Mouse (Mus musculus): Measurements from ENCODE around the gene Smim5. TPM values are rescaled to one million over a fixed set of nuclear protein-coding genes. Genes with fewer than 3 reads are reported as not detected.
"Not testable (repeated sequence)": the region's sequence is repeated elsewhere in the genome, so short reads cannot be mapped to it uniquely, and the experiment has no call there.

Smim5 gene
- 0.95 and 1.0 TPM in 2 replicates for total RNA-seq (2014; rRNA removed)
- 2.4 and 2.5 TPM in 2 replicates for polyA plus RNA-seq (2015; fragmentation: Nextera tagmentation; extraction: Ambion mirVana)

- no peak for TF ChIP-seq CTCF (IDR thresholded peaks at IDR 0.05; ENCODE audit: low read depth)
- Histone ChIP-seq H3K4me1 (ENCODE audit: insufficient read depth) (no peaks in the 10 kb centered on the region), H3K4me3 (ENCODE audit: low read depth, low read length) (no peak within 1 kb of the TSS), H3K9me3 (ENCODE audit: low read length) (no peaks in the 10 kb centered on the region), H3K27me3 (ENCODE audit: insufficient read depth, low read length) (no peaks in the 10 kb centered on the region), H3K4me2 (ENCODE audit: low read depth) (no peak within 1 kb of the TSS), H3K27ac (ENCODE audit: low read depth, low read length) (no peak within 1 kb of the TSS), H3K9ac (no peak within 1 kb of the TSS), H3K36me3 (ENCODE audit: insufficient read depth) (no peaks in the 10 kb centered on the region)
- WGBS: 34% methylated on average over 16 of the region's 16 CpGs
- ATAC-seq: no peak; the same call in 1 of the 2 replicates
- DNase-seq: no peak
Observed at GRCm38 (mm10) chr11:115899486-115900266, at the start of gene Smim5. Gene Smim5 (plus strand): TSS chr11:115899966.

DNA sequence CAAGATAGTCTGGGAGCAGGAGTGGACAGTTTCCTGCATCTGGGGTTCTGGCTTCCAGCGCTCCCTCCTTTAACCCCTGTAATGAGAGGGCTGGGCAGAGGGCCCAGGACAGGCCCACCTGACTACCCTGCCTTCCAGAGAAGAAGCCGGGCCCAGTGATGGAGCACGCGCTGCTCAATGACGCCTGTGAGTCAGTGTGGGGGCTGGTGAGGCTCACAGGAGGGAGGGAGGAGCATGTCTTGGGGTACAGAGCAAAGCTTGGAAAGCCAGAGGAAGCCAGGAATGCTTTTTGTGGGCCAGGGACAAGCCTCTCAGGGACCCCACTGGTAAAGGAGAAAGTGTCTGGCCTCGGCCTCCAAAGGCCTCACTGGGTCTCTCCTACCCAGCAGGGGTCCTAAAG, 45.1 kb upstream of the Smim5 start:
- Histone ChIP-seq H3K9me3 (ENCODE audit: low read length) (no peaks in the 10 kb centered on the region), H3K27me3 (ENCODE audit: insufficient read depth, low read length) (peaks cover 20% of the 10 kb centered on the region), H3K9ac (no peak overlapping the region), H3K4me1 (ENCODE audit: insufficient read depth) (peaks cover 6% of the 10 kb centered on the region; the same call in 1 of the 2 replicates), H3K4me2 (ENCODE audit: low read depth) (no peak overlapping the region), H3K4me3 (ENCODE audit: low read depth, low read length) (no peak overlapping the region), H3K36me3 (ENCODE audit: insufficient read depth) (no peaks in the 10 kb centered on the region), H3K27ac (ENCODE audit: low read depth, low read length) (no peak overlapping the region)
- no peak for ATAC-seq
- 72% methylated on average over 6 of the region's 6 CpGs for WGBS
- no peak for DNase-seq
- TF ChIP-seq CTCF (IDR thresholded peaks at IDR 0.05; ENCODE audit: low read depth): no peak

DNA sequence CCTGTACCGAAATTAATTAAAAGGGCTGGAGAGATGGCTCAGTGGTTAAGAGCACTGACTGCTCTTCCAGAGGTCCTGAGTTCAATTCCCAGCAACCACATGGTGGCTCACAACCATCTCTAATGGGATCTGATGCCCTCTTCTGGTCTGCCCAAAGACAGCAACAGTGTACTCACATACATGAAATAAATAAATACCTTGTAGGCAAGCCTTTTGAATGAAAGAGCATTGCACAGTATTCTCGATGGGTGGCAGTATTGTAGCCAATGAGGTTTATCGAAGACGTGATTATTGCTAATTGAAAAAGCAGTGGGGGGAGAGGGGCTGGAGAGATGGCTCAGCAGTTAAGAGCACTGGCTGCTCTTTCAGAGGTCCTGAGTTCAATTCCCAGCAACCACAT, 42.6 kb upstream of the Smim5 start:
- H3K9me3 ChIP-seq (ENCODE audit: low read length); H3K4me1 ChIP-seq (ENCODE audit: insufficient read depth); H3K27ac ChIP-seq (ENCODE audit: low read depth, low read length); H3K4me2 ChIP-seq (ENCODE audit: low read depth); H3K9ac ChIP-seq; ATAC-seq; H3K4me3 ChIP-seq (ENCODE audit: low read depth, low read length); DNase-seq; H3K36me3 ChIP-seq (ENCODE audit: insufficient read depth): not testable (repeated sequence)
- 89% methylated on average over 4 of the region's 4 CpGs for WGBS
- H3K27me3 ChIP-seq (ENCODE audit: insufficient read depth, low read length): peaks cover 34% of the 10 kb centered on the region

DNA sequence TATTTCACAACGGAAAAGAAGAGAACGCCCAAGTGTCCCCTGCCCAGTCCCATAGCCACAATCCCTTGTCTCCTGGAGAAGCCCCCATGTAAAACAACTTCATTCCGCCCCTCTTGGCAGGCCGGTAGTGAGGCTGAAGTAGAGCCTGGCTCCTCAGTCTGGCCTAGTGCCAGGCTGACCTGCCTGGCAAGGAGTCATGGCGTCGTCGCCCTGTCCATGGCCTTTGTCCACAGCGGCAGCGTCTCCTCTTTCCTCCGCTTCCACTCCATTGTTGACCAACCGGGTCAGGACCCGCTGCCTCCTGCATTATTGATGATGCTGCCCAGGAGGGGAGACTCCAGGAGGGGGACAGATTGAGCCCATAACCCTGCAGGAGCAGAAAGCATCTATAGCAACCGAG, 41.8 kb upstream of the Smim5 start:
- H3K4me3 ChIP-seq (ENCODE audit: low read depth, low read length): no peak overlapping the region
- WGBS: 50% methylated on average over 13 of the region's 13 CpGs
- peaks cover 6% of the 10 kb centered on the region; the same call in 1 of the 2 replicates for H3K4me1 ChIP-seq (ENCODE audit: insufficient read depth)
- H3K27ac ChIP-seq (ENCODE audit: low read depth, low read length): no peak overlapping the region
- H3K9ac ChIP-seq: no peak overlapping the region
- no peak overlapping the region for H3K4me2 ChIP-seq (ENCODE audit: low read depth)
- H3K27me3 ChIP-seq (ENCODE audit: insufficient read depth, low read length): peaks cover 34% of the 10 kb centered on the region
- H3K9me3 ChIP-seq (ENCODE audit: low read length): no peaks in the 10 kb centered on the region
- DNase-seq (no peak), ATAC-seq (no peak)
- no peak for TF ChIP-seq CTCF (IDR thresholded peaks at IDR 0.05; ENCODE audit: low read depth)
- H3K36me3 ChIP-seq (ENCODE audit: insufficient read depth): no peaks in the 10 kb centered on the region

- H3K27ac ChIP-seq (ENCODE audit: low read depth, low read length): no peak within 1 kb of the TSS
- ATAC-seq (no peak), DNase-seq (no peak)
- peaks cover 34% of the 10 kb centered on the region for H3K27me3 ChIP-seq (ENCODE audit: insufficient read depth, low read length)
- peaks cover 6% of the 10 kb centered on the region; the same call in 1 of the 2 replicates for H3K4me1 ChIP-seq (ENCODE audit: insufficient read depth)
- H3K4me2 ChIP-seq (ENCODE audit: low read depth): peak within 1 kb of the TSS; percentile 40
- TF ChIP-seq CTCF (IDR thresholded peaks at IDR 0.05; ENCODE audit: low read depth): no peak
- 10% methylated on average over 27 of the region's 27 CpGs for WGBS
- H3K9me3 ChIP-seq (ENCODE audit: low read length): no peaks in the 10 kb centered on the region
- H3K36me3 ChIP-seq (ENCODE audit: insufficient read depth): no peaks in the 10 kb centered on the region
- H3K4me3 ChIP-seq (ENCODE audit: low read depth, low read length): peak within 1 kb of the TSS; percentile 30
- H3K9ac ChIP-seq: no peak within 1 kb of the TSS
Observed at GRCm38 (mm10) chr11:115858354-115858753, 41.4 kb upstream of the Smim5 start, which contains the start of gene Myo15b. Gene Myo15b (plus strand): TSS chr11:115858406.

DNA sequence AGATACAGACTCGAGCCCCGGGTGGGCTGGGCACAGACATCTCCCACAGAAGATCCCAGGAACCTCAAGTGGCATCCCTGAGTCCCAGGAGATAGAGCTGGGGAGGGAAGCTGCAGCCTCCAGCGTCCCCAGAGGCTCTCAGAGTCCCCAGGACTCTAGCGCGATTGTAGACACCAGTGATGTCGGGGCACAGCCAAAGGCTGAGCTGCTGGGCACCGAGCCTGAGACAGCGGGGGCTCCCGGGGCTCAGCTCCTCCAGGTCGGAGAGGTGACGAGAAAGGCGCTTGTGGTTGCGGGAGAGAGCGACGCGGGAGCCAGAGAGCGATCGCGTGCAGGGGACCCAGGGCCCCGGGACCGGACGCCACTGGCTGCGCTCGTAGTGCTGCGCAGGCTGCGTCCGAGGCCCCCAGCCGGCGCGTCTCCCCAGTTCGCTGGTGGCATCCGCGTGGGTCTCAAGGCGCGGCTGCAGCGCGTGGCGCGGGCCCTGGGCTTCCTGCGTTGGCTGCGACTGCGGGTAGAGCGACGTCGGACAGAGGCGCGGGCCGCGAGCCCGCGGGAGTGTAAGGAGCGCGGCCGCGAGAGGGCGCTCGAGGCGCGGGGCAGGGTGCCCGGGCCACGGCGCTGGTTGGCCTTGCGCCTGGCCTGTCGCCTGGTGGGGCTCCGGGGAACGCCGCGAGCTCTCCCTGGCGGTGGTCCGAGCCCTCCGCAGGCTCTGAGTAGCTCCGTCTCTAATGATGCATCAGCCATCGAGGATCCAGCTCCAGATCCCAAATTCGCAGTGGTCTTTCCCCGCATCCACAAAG, 40.4 kb upstream of the Smim5 start:
- H3K27me3 ChIP-seq (ENCODE audit: insufficient read depth, low read length): peaks cover 34% of the 10 kb centered on the region
- peak; percentile 70 for TF ChIP-seq CTCF (IDR thresholded peaks at IDR 0.05; ENCODE audit: low read depth)
- H3K9me3 ChIP-seq (ENCODE audit: low read length): no peaks in the 10 kb centered on the region
- H3K4me1 ChIP-seq (ENCODE audit: insufficient read depth): peaks cover 6% of the 10 kb centered on the region; the same call in 1 of the 2 replicates
- DNase-seq: peak; percentile 82
- H3K36me3 ChIP-seq (ENCODE audit: insufficient read depth): no peaks in the 10 kb centered on the region
- WGBS: 6% methylated on average over 73 of the region's 75 CpGs
- H3K27ac ChIP-seq (ENCODE audit: low read depth, low read length): no peak overlapping the region
- ATAC-seq: peak; percentile 92
- H3K4me3 ChIP-seq (ENCODE audit: low read depth, low read length): peak overlapping the region; percentile 30
- H3K9ac ChIP-seq: 0 out of 2 replicates have a peak overlapping the region, but pooled peaks have one; percentile 7
- H3K4me2 ChIP-seq (ENCODE audit: low read depth): peak overlapping the region; percentile 40
